Mouse (Mus musculus) spleen, postnatal 4 days (tissue): ENCODE results near the gene Clrn3.

Experiments used
- DNase-seq, 2 experiments: peaks; one replicate each; pipeline ENCODE4 v3.0.0; 2022; ENCODE audit warnings: low spot score in 2 of 2

Clrn3 gene

DNA sequence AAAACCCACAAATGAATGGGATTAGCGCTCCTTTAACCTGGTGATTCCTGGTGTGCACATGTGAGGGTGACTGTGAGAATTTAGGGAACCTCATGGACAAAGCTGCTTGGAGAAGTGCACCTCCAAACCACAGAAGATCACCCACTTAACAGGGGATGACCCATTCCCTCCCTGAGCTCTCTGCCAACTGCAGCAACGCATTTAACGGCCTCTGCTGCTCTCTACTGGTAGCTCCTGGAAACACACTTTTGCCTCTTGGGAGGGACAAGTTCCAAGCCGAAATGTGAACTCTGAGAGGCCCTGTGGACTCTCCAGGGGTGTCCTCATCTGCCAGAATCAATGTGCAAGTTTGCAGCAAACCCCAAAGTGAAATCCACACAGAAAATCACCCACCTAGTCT is 41.0 kb downstream of the Clrn3 start:
- DNase-seq, result peak; percentile 57 to 83

DNA sequence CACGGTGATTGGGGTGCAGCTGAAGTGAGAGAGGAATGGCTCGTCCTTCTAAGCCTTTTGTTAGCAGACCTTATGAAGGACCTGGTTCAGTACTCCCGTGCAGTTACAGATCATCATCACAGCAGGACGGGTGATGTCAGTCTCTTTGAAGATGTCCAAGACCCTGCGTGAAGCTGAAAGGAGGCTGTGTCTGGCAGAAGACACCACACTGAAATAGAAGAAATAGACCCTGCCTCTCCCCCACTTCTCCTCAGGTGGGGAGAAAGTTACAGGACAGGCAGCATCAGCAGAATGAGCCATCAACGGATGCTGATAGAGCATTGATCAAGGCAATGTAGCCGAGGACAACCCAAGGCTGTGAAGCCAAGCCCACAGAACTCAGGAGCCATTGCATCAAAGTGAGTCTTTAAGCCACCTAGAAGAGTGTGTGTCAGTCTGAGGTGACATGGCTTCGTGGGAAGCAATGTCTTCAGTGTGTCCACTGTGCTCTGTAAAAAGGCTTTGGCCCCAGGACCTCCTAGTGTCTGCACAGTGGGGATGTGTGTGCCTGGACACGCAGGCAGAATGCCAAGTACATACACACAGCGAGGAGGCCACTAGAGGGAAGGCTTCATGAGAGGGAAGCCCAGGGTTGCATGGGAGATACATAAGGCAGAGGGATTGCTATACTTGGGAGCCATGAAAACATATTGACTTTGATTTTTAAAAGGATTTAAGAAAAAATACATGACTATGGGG is 41.6 kb downstream of the Clrn3 start:
- peak in 1 of 2 experiments; percentile 46 for DNase-seq

DNA sequence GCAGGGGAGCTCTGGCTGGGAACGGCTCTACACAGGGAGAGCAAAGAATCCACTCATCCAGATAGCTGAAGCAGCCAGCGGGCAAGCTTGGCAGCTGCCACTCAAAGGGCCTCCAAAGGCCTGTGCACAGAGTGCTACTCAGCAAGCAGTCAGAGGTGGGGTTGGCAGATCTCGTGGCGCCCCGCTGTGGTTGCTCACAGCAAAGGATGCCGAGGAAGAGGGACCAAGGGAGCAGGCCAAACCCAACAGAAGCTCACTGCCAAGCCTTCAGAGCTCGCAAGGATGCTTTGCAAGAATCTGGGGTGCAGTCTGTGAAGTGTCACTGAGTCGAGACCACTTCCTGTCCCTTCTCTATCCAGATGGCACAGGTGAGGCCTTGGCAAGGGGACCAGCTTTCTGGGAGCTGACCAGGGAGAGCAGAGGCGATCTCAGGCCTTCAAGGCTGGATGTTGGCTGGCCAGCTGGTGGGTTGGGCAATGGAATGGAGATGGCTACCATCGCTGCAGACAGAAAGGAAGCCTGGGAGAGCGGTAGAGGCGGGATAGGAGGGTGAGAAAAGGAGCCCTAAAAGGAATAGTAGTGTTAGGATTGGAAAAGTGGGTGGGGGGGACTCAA is 42.6 kb downstream of the Clrn3 start:
- DNase-seq, result peak in 1 of 2 experiments; percentile 57

DNA sequence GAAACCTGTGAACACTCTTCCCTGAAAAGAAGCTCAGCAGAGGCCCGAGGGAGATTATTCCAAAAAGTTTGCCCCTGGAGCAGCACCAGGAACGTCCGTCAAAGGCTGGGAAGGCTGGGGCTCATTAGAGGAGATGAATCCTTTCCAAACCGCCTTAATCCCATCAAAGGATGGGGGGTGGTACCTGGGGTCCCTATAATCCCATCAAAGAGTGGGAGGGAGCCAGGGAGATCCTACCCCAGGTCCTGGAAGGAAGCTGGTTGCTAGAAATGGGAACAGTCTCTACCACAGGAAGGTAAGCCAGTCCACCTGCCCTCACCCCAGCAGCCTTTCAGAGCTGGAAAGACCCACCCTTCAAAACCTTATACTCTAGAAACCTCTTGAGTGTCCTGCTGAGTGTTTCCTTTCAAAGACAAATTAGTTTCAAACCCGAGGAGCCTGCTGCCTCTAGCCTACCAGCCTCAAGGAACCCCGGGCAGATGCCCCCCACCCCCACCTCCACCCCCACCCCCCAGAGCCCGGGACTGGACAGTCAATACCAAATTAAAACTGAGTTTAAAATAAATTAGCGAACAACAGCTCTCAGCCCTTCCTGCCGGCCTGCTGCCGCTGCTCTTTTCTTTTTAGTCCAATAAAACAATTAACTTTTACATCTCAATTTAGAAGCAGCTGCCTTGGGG is 43.2 kb downstream of the Clrn3 start:
- DNase-seq, result peak in 1 of 2 experiments; percentile 49

DNA sequence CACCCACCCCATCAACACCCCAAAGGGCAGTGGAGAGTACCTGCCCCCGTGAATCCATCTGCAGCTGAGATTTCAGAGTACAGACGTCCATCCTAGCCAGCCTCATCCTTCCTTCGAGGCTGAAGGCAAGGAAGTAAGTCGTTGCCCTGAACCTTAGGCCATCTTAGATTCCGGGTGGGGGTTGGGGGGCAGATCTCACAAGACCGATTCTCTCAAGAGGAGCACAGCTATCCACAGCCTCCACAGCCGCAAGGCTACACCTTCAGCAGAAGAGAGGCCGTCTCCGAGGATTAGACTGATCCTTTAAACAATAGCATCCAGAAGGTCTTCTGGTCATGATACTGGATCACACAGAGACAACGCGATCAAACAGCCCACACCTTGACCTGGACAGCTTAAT is 44.1 kb downstream of the Clrn3 start:
- DNase-seq, result peak in 1 of 2 experiments; percentile 49

DNA sequence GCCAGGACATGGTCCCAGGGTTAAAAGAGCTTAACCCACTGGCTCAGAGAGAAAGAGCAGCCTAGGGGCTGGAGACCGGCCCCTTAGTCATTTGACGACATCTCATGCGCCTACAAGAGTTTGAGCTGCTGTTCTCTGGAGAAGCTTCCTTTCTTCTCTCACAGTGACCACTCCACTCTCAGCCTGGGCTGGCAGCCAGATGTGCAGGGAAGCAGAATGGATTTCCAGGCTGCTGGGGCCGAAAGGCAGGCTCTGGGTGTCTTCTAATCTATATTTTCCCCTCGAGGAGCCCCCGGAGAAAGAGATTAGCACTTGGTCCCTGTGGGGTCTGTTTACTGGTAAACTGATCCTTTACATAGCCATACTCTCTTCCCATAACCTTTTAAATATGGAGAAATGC is 44.7 kb downstream of the Clrn3 start:
- peak in 1 of 2 experiments; percentile 36 for DNase-seq

DNA sequence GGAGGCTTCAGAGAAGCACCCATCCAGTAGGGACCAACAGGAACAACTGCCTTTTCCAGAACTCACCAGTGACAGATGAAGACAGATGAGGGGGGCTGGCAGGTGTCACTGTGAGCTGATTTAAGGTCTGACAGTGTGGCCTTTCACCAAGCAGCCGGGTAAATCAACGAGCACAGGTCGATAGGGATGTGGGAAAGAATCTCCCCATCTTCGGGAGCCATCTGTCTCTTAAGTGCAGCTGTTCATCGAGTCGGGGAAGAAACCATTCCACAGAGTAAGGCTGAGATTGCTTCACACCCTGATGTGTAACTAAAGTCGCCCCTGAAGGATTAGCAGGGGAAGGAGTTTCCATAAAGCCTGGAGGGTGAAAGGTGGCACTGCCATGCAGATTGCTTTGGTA is 47.3 kb downstream of the Clrn3 start:
- DNase-seq, result peak in 1 of 2 experiments; percentile 45

DNA sequence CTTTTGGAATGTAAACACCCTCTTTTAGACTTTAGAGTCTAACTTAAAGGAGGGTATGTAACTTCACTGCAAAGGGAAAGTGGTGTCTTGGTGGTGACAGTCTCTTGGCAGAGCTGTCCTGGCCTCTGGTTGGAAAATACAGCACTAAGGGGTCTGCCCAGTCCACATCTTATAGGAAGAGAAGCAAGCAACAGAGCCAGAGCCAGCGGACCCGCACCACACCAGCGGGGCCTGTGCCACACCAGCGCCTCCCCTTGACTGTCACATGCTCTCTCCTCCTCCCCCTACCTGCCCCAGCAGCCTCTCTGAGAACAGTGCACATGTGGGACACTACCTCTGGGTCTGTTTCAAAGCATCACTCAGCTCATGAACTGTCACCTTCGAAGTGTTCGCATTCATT is 48.5 kb downstream of the Clrn3 start:
- no peak for DNase-seq

DNA sequence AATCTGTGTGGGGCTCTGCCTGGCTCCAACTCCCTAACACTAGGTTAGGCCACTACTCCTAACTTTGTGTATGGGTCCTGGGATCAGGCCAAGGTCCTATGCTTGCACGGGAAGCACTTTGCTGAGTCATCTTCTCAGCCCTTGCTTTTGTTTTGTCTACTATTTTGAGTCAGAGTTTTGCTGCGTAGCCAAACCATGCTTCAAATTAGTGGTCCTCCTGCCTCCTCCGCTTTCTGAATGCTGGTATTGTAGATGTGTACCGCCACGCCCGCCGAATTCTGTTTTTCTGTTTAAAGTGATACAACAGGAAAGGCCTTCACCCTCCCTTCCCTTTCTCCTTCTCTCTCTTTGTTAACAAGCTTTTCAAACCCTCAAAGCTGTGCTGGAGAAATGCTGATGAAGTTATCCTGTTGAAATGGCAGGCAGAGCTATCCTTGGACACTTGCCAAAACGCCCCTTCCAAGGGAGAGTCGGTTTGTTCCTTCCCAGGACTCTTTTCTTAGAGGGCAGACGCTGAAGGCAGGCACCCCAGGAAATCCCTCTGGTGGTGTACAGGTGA is 49.1 kb downstream of the Clrn3 start:
- DNase-seq, result no peak

DNA sequence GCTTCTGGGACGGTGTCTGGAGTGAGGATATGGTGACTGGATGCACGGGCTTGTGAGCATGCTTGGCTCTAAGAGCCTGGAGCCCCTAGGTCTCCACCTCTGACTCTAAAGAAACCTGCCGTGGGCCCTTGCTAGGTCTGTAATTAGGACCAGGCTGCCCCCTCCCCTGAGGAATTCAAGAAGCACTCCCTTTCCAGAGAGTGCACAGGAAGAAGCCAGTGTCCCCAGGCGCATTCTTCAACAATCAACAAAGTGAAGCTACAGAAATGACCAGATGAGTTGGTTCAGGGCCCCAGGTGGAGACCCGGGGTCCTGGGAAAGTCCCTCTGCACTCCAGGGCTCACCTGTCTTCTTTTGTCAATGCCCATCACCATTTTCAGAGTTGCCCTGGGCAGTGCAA is 51.2 kb downstream of the Clrn3 start:
- no peak for DNase-seq

DNA sequence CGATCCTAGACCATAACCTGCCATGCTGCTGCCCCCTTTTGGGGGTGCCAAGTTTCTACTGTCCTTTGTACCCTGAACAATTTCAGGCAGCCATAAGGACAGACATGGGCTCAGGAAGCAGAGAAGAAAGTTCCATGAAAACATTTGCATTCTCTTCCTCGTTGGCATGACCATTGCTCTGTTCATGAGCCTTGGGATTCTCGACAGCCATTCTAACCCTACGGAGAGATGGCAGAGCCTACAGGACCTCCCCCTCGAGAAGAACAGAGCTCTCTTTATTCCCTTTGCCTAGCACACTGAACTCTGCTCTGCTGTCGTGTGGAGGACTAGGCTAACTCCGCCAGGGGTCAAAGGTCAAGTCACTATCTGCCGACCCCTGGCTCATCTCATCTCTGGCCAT is 52.5 kb downstream of the Clrn3 start:
- DNase-seq, result no peak

DNA sequence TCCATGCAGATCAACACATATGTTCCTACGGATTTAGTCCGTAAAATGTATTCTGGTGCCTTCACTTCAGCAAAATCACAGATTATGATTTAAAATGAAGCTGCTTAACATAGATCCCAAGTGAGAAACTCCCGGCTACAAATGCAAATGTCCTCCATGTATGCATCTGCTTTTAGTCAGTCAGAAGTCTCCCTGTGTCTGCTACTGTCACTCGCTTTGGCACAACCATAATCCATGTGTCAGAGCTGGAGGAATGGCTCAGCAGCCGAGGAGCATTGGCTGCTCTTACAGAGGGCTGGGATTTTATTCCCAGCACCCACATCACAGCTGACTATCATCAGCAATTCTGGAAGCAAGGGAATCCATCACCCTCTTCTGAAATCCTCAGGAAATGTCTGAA is 58.1 kb downstream of the Clrn3 start:
- no peak for DNase-seq

DNA sequence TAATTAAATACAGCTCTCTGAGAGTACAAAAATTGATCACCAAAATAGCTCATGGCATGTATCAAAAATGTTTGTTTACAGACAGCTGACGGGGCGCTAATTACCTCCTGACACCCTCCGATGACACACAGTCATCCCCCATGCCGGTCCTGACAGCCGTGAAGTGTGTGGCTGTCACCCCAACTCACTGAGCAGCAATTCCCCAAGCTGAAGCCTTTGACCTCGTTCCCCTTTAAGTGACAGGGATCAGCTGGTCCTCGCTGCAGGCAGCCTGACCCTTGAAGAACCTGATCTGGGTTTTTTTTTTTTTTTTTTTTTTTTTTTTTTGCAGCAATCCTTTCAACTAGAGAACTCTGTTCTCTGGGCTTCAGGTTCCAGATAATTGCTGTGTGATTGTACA is 59.8 kb downstream of the Clrn3 start:
- DNase-seq, result no peak

DNA sequence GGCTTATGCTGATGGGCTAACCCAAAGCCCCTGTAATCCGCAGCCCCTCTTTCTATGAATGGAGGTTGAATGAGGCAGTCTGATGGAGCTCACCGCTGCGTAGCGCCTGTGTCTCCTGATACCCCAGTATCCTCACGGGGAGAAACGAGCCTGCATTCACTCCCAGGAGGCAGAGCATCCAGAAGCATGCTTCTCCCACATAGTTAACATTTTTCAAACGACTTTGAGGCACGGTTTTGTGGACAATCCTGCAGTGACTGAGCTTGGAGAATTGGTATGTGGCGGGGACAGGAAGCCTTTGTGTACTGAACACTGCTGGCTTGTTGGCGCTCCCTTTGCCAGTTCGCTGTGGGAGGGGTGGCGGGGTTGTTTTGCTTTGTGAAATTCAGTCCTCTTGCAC is 63.2 kb downstream of the Clrn3 start:
- DNase-seq, result no peak

DNA sequence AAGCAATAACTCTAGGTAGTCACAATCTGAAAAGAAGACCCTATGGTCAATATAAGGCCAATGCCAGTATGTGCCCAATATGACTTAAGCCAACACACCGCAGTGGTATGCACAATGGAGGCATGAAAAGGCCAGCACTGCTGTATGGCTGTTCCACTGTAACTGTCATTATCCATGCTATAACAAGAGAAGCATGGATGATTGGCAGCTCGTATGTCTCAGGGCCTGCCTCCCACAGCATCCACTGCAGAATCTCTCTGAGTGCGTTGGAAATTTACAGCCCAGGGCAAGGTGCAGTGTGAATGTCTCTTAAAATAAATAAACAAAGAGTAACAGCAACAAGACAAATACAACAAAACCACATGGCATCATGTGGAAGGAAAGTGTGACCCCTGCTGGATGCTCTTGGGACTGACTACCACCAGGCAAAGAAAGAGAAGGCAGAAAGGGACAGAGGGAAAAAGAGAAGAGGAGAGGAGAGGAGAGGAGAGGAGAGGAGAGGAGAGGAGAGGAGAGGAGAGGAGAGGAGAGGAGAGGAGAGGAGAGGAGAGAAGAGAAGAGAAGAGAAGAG is 63.7 kb downstream of the Clrn3 start:
- DNase-seq, result no peak
